ENCODE assay signal across 9 mouse cellular contexts in genomic region chr7:132808051-132808796, GRCm38 (mm10). TPM values are rescaled to one million over a fixed set of nuclear protein-coding genes. Genes with fewer than 3 reads are reported as not detected.
DNase-seq lines count a peak whose midpoint lies in the region; ATAC-seq and TF ChIP-seq lines count a peak whose summit lies in the region.
"Had no signal": no experiment of that assay in that cellular context is flagged by ENCODE, and none has a peak within 500 bp of the region (broad histone marks: within the 10 kb centered on the region; RNA-seq: fewer than 3 reads in every experiment).

No protein-coding gene starts in this region.

- no peak for ATAC-seq in activated CD4-positive, CD25-positive, alpha-beta regulatory T cell, adult 4 months

- TF ChIP-seq POLR2A in thymus, adult 2 months (IDR thresholded peaks at IDR 0.05; ENCODE audit: control insufficient read depth, extremely low read depth, insufficient read depth, low read length, poor library complexity), result no peak

- no peaks in the 10 kb centered on the region for H3K27me3 ChIP-seq in thymus, adult 2 months (ENCODE audit: control insufficient read depth, insufficient read depth, low read length)

- H3K27ac ChIP-seq in gastrocnemius, adult 2 months, result peak overlapping the region; percentile 98
- H3K27ac ChIP-seq in thymus, adult 2 months (ENCODE audit: control insufficient read depth, insufficient read depth, low read length), result peak overlapping the region; percentile 19; the same call in 1 of the 2 replicates

- peaks cover 57% of the 10 kb centered on the region for H3K4me1 ChIP-seq in thymus, adult 2 months (replicated peaks; ENCODE audit: control insufficient read depth, insufficient read depth, low read length)

- 80% methylated on average over 7 of the region's 7 CpGs for WGBS in thymus, adult 2 months

- H3K4me3 ChIP-seq in gastrocnemius, adult 2 months, result peak overlapping the region; percentile 35
- no peak overlapping the region for H3K4me3 ChIP-seq in thymus, adult 2 months (ENCODE audit: control insufficient read depth, insufficient read depth, low read length)
- H3K4me3 ChIP-seq: erythroblast, embryonic 14.5 days had no signal

- intact Hi-C loops in gastrocnemius, adult 2 months (cut with DNase I), result loop anchor here (5.0 kb wide), 1 partner anchor 41 kb away; no protein-coding TSS in a partner anchor

- no peaks in the 10 kb centered on the region for H3K36me3 ChIP-seq in thymus, adult 2 months (ENCODE audit: control insufficient read depth, insufficient read depth, low read length)

- no peak for TF ChIP-seq CTCF in gastrocnemius, adult 2 months (IDR thresholded peaks at IDR 0.05)
- no peak for TF ChIP-seq CTCF in thymus, adult 2 months (IDR thresholded peaks at IDR 0.05; ENCODE audit: borderline replicate concordance, control insufficient read depth, extremely low read depth, insufficient read depth, low read length, poor library complexity)

- DNase-seq in gastrocnemius, adult 2 months, result peak; percentile 84
- no peak for DNase-seq in gastrocnemius, postnatal 4 days (ENCODE audit: low spot score in 2 of 2)
- no peak for DNase-seq in thymus, adult 2 months
- no peak for DNase-seq in thymus, postnatal 0 days (ENCODE audit: low spot score)
- peak; percentile 53 for DNase-seq in induced T-regulatory cell, adult 2 months (ENCODE audit: low read depth)
- DNase-seq in naive thymus-derived CD4-positive, alpha-beta T cell, adult 2 months (ENCODE audit: low read depth), result peak; percentile 17
- no peak for DNase-seq in lung, adult 18-20 months

RNA-seq across cellular contexts. Expression of gene Fam53b, which starts 5.5 kb away (rescaled TPM):
- total RNA-seq in gastrocnemius, adult 2 months (2021), result 10 to 100 TPM; 15.3 to 27.4 TPM
- 10 to 100 TPM; 44.6 to 48.9 TPM for total RNA-seq in gastrocnemius, postnatal 4 days (2021)
- polyA plus RNA-seq in thymus, adult 2 months (2012; rRNA removed), result 104 and 122 TPM in 2 replicates
- 30.5 and 37.7 TPM in 2 replicates for polyA plus RNA-seq in thymus, postnatal 0 days (2015; fragmentation: Nextera tagmentation; extraction: Ambion mirVana)
- 10 to 100 TPM; 78.0 to 82.5 TPM for polyA plus RNA-seq in activated CD4-positive, CD25-positive, alpha-beta regulatory T cell, adult 4 months (2017; shearing (Covaris generic))

RNA-seq across cellular contexts. Expression of gene Eef1akmt2, which starts 44.2 kb away (rescaled TPM):
- 1 to 10 TPM; 5.9 to 6.2 TPM for total RNA-seq in gastrocnemius, adult 2 months (2021)
- total RNA-seq in gastrocnemius, postnatal 4 days (2021), result 10 to 100 TPM; 15.7 to 21.1 TPM
- 7.0 and 8.7 TPM in 2 replicates for polyA plus RNA-seq in thymus, adult 2 months (2012; rRNA removed)
- polyA plus RNA-seq in thymus, postnatal 0 days (2015; fragmentation: Nextera tagmentation; extraction: Ambion mirVana), result 74.9 and 77.4 TPM in 2 replicates
- polyA plus RNA-seq in activated CD4-positive, CD25-positive, alpha-beta regulatory T cell, adult 4 months (2017; shearing (Covaris generic)), result 10 to 100 TPM; 59.5 to 60.2 TPM

RNA-seq across cellular contexts. Expression of gene Abraxas2, which starts 50.8 kb away (rescaled TPM):
- total RNA-seq in gastrocnemius, adult 2 months (2021), result 10 to 100 TPM; 24.0 to 24.1 TPM
- total RNA-seq in gastrocnemius, postnatal 4 days (2021), result 10 to 100 TPM; 33.1 to 37.7 TPM
- 12.7 and 12.8 TPM in 2 replicates for polyA plus RNA-seq in thymus, adult 2 months (2012; rRNA removed)
- 29.7 and 34.6 TPM in 2 replicates for polyA plus RNA-seq in thymus, postnatal 0 days (2015; fragmentation: Nextera tagmentation; extraction: Ambion mirVana)
- 10 to 100 TPM; 29.6 to 36.5 TPM for polyA plus RNA-seq in activated CD4-positive, CD25-positive, alpha-beta regulatory T cell, adult 4 months (2017; shearing (Covaris generic))

Comparison
In these comparisons a context has a peak if more than half of its experiments do, and no peak if none do; other contexts are left out.
1. DNase-seq: peak in gastrocnemius, adult 2 months (single experiment), induced T-regulatory cell, adult 2 months (single experiment) and naive thymus-derived CD4-positive, alpha-beta T cell, adult 2 months (single experiment); none in gastrocnemius, postnatal 4 days (0 of 2), thymus, adult 2 months (single experiment), thymus, postnatal 0 days (single experiment) and lung, adult 18-20 months (0 of 2).